1 mouse cellular context compared by ENCODE assay signal in the genomic region with DNA sequence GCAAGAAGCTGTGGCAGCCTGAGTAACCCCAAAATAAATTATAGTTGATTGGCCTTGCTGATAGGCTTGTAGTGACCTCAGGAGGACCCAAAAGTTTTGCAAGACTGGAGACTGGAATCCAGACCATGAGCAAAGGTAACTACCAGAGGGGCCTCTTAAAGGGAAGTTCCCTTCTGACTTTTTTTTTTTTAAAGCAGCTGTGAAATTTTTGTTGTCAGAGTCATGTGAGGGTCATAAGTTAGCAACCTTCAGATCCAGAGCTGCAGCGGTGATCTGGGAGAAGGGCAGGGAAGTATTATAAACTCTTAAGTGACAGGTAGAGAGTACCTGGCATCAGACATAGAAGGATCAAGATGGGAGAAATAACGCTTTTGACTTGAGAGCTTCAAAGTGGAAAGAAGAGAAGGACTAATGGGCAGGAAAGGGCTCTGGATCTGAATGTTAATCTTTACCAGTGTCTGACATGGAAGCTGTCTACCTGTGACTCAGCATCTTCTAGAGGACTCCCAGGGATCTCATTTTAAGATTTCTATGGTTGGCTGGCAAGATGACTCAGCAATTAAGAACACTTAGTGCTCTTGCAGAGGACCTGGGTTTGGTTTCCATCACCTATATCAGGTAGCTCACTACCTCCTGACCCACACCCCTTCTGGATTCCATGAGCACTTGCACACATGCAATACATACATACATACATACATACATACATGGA.
TF ChIP-seq lines count a peak whose summit lies in the region.

No protein-coding gene starts in this region.

TF ChIP-seq in MEL, 35 proteins besides CTCF, POLR2A, EP300 and RAD21:
- no peak for TF ChIP-seq USF2 (IDR thresholded peaks at IDR 0.05; ENCODE audit: borderline replicate concordance in 1 of 2, insufficient read depth in 1 of 2, low read depth in 1 of 2, low read length in 2 of 2)
- TF ChIP-seq GABPA (IDR thresholded peaks at IDR 0.05; ENCODE audit: low read depth, low read length): peak; percentile 73; the same call in 1 of the 2 replicates
- TF ChIP-seq ZC3H11A (IDR thresholded peaks at IDR 0.05; ENCODE audit: low read depth, low read length): no peak
- no peak for TF ChIP-seq POLR2AphosphoS5 (IDR thresholded peaks at IDR 0.05; ENCODE audit: borderline replicate concordance, low read depth, low read length)
- TF ChIP-seq MAFK (IDR thresholded peaks at IDR 0.05; ENCODE audit: borderline replicate concordance, low read depth, low read length): peak; percentile 77; the same call in 1 of the 2 replicates
- peak; percentile 82 for TF ChIP-seq ZNF384 (IDR thresholded peaks at IDR 0.05; ENCODE audit: low read depth, low read length)
- TF ChIP-seq BHLHE40 (IDR thresholded peaks at IDR 0.05; ENCODE audit: borderline replicate concordance, low read depth, low read length): no peak
- TF ChIP-seq NRF1 (IDR thresholded peaks at IDR 0.05; ENCODE audit: insufficient read depth, low read depth, low read length, poor library complexity, severe bottlenecking): no peak
- no peak for TF ChIP-seq SMC3 (IDR thresholded peaks at IDR 0.05; ENCODE audit: low read depth, low read length)
- TF ChIP-seq TBP (IDR thresholded peaks at IDR 0.05; ENCODE audit: low read depth, low read length): no peak
- no peak for TF ChIP-seq POLR2AphosphoS2 (IDR thresholded peaks at IDR 0.05; ENCODE audit: low read length)
- TF ChIP-seq ETS1 (IDR thresholded peaks at IDR 0.05; ENCODE audit: low read depth, low read length): peak; percentile 63
TF ChIP-seq in MEL: peak in this region for 4.
